Mouse (Mus musculus) intestine, embryonic 16.5 days (tissue): ENCODE measurements around the gene Galnt12. TPM values are rescaled to one million over a fixed set of nuclear protein-coding genes. Genes with fewer than 3 reads are reported as not detected.

Experiments used
- ATAC-seq: fragments of 200-750 bp; cut with Nextera tagmentation; 2 replicates; pipeline ENCODE4 v1.8.0; 2017; ENCODE audit warnings: moderate TSS enrichment, moderate library complexity
- H3K27ac ChIP-seq: fragments of 300-500 bp; sonication (generic); 2 replicates; pipeline ENCODE4 v1.5.1; 2014; ENCODE audit warnings: mild to moderate bottlenecking, low read length
- H3K27me3 ChIP-seq: fragments of 300-500 bp; sonication (generic); replicated peaks from 2 replicates; pipeline ENCODE4 v1.6.1; 2014; ENCODE audit warnings: low read length, control low read depth, mixed read lengths; ENCODE audit not compliant: control insufficient read depth, insufficient read depth
- H3K36me3 ChIP-seq: fragments of 300-500 bp; sonication (generic); 2 replicates; pipeline ENCODE4 v1.6.1; 2014; ENCODE audit warnings: low read length, control low read depth; ENCODE audit not compliant: control insufficient read depth, insufficient read depth
- H3K4me1 ChIP-seq: fragments of 300-500 bp; sonication (generic); 2 replicates; pipeline ENCODE4 v1.6.1; 2014; ENCODE audit warnings: low read length, control low read depth, mixed read lengths; ENCODE audit not compliant: control insufficient read depth, insufficient read depth
- H3K4me2 ChIP-seq: fragments of 300-500 bp; sonication (generic); 2 replicates; pipeline ENCODE4 v1.6.1; 2014; ENCODE audit warnings: low read depth, low read length, control low read depth
- H3K4me3 ChIP-seq: fragments of 300-500 bp; sonication (generic); 2 replicates; pipeline ENCODE4 v1.5.1; 2014; ENCODE audit warnings: mild to moderate bottlenecking, low read length
- H3K9ac ChIP-seq: fragments of 300-500 bp; sonication (generic); 2 replicates; pipeline ENCODE4 v1.6.1; 2014; ENCODE audit warnings: low read depth, low read length
- H3K9me3 ChIP-seq: fragments of 300-500 bp; sonication (generic); 2 replicates; pipeline ENCODE4 v1.6.1; 2016; ENCODE audit warnings: low read length, control low read depth; ENCODE audit not compliant: control insufficient read depth
- WGBS: fragments of 180-500 bp; shearing (Covaris S2); extraction: QIAGEN DNeasy Blood & Tissue Kit; methylation state at CpG from one replicate; pipeline ENCODE4 v1.1.7; 2014; 5-methylcytosine and 5-hydroxymethylcytosine counted together
- polyA plus RNA-seq: library from polyadenylated mRNA; unstranded; fragments of >200 nt; fragmentation: Nextera tagmentation; extraction: Ambion mirVana; gene quantifications from 2 replicates; pipeline ENCODE4 v1.2.1, GENCODE M21; 2015

Gene Galnt12
- polyA plus RNA-seq, 1 experiment from 2014 or later = 21.0 TPM

GRCm38 (mm10) chr4:47055570-47056080, 36.1 kb upstream of the Galnt12 start:
- no peak for ATAC-seq
- Histone ChIP-seq H3K4me3 (no peak overlapping the region), H3K27ac (no peak overlapping the region), H3K4me1 (peaks cover 20% of the 10 kb centered on the region), H3K36me3 (no peaks in the 10 kb centered on the region), H3K27me3 (0 out of 2 replicates have a peak, but pooled peaks cover 2% of the 10 kb centered on the region), H3K4me2 (no peak overlapping the region), H3K9ac (no peak overlapping the region), H3K9me3 (peaks cover 2% of the 10 kb centered on the region; the same call in 1 of the 2 replicates)
- 95% methylated on average over 6 of the region's 6 CpGs for WGBS

- peaks cover 11% of the 10 kb centered on the region for H3K4me1 ChIP-seq
Measured at GRCm38 (mm10) chr4:47056791-47057509, 34.8 kb upstream of the Galnt12 start, which contains the start of gene Anks6. Gene Anks6, minus strand, starts transcription at chr4:47057427.

GRCm38 (mm10) chr4:47057510-47058325, 34.0 kb upstream of the Galnt12 start:
- Histone ChIP-seq H3K27me3 (0 out of 2 replicates have a peak, but pooled peaks cover 2% of the 10 kb centered on the region), H3K4me3 (peak overlapping the region; percentile 75), H3K4me1 (peaks cover 8% of the 10 kb centered on the region), H3K36me3 (no peaks in the 10 kb centered on the region), H3K27ac (peak overlapping the region; percentile 57), H3K9me3 (peaks cover 2% of the 10 kb centered on the region; the same call in 1 of the 2 replicates), H3K4me2 (peak overlapping the region; percentile 85), H3K9ac (peak overlapping the region; percentile 80; the same call in 1 of the 2 replicates)
- 23% methylated on average over 25 of the region's 25 CpGs for WGBS
- ATAC-seq = peak; percentile 69

More at GRCm38 (mm10) chr4:47056791-47057509, 34.8 kb upstream of the Galnt12 start, which contains the start of gene Anks6:
- Histone ChIP-seq H3K36me3 (no peaks in the 10 kb centered on the region), H3K9me3 (peaks cover 2% of the 10 kb centered on the region; the same call in 1 of the 2 replicates), H3K4me2 (peak within 1 kb of the TSS; percentile 85), H3K9ac (peak within 1 kb of the TSS; percentile 80), H3K27me3 (0 out of 2 replicates have a peak, but pooled peaks cover 2% of the 10 kb centered on the region), H3K4me3 (peak within 1 kb of the TSS; percentile 75), H3K27ac (peak within 1 kb of the TSS; percentile 57)
- WGBS = under 1% methylated on average over 81 of the region's 86 CpGs
- ATAC-seq = peak; percentile 87

- no peak overlapping the region for H3K4me2 ChIP-seq
- 15% methylated on average over 1 of the region's 1 CpGs for WGBS
- H3K9ac ChIP-seq = no peak overlapping the region
- no peaks in the 10 kb centered on the region for H3K36me3 ChIP-seq
- peaks cover 8% of the 10 kb centered on the region for H3K4me1 ChIP-seq
- H3K9me3 ChIP-seq = no peaks in the 10 kb centered on the region
- no peak overlapping the region for H3K4me3 ChIP-seq
- no peaks in the 10 kb centered on the region for H3K27me3 ChIP-seq
- 0 out of 2 replicates have a peak, but pooled peaks have one; percentile 17 for ATAC-seq
- no peak overlapping the region for H3K27ac ChIP-seq
Measured at GRCm38 (mm10) chr4:47060900-47061299, 30.8 kb upstream of the Galnt12 start.

- Histone ChIP-seq H3K4me1 (0 out of 2 replicates have a peak, but pooled peaks cover 3% of the 10 kb centered on the region), H3K9ac (no peak overlapping the region), H3K9me3 (no peaks in the 10 kb centered on the region), H3K36me3 (no peaks in the 10 kb centered on the region), H3K27me3 (no peaks in the 10 kb centered on the region), H3K27ac (no peak overlapping the region), H3K4me2 (no peak overlapping the region), H3K4me3 (no peak overlapping the region)
- peak; percentile 53 for ATAC-seq
- WGBS = 33% methylated on average over 2 of the region's 2 CpGs
Measured at GRCm38 (mm10) chr4:47075054-47075453, 16.7 kb upstream of the Galnt12 start.

GRCm38 (mm10) chr4:47079997-47080646, 11.6 kb upstream of the Galnt12 start:
- no peaks in the 10 kb centered on the region for H3K9me3 ChIP-seq
- no peaks in the 10 kb centered on the region for H3K36me3 ChIP-seq
- H3K4me1 ChIP-seq = 0 out of 2 replicates have a peak, but pooled peaks cover 3% of the 10 kb centered on the region
- H3K9ac ChIP-seq = no peak overlapping the region
- H3K27ac ChIP-seq = no peak overlapping the region; the same call in 1 of the 2 replicates
- H3K27me3 ChIP-seq = no peaks in the 10 kb centered on the region
- H3K4me3 ChIP-seq = no peak overlapping the region
- H3K4me2 ChIP-seq = no peak overlapping the region
- ATAC-seq = no peak
- WGBS = 87% methylated on average over 17 of the region's 17 CpGs

GRCm38 (mm10) chr4:47080647-47081010, 11.1 kb upstream of the Galnt12 start:
- WGBS = 89% methylated on average over 4 of the region's 4 CpGs
- no peak overlapping the region for H3K4me2 ChIP-seq

GRCm38 (mm10) chr4:47083824-47084223, 7.9 kb upstream of the Galnt12 start:
- ATAC-seq = no peak
- Histone ChIP-seq H3K27ac (no peak overlapping the region), H3K4me2 (no peak overlapping the region), H3K4me3 (no peak overlapping the region), H3K9me3 (no peaks in the 10 kb centered on the region), H3K4me1 (no peaks in the 10 kb centered on the region), H3K36me3 (no peaks in the 10 kb centered on the region), H3K9ac (no peak overlapping the region), H3K27me3 (no peaks in the 10 kb centered on the region)
- WGBS = 88% methylated on average over 7 of the region's 7 CpGs

More at GRCm38 (mm10) chr4:47080647-47081010, 11.1 kb upstream of the Galnt12 start:
- Histone ChIP-seq H3K4me1 (0 out of 2 replicates have a peak, but pooled peaks cover under 1% of the 10 kb centered on the region), H3K4me3 (no peak overlapping the region), H3K36me3 (no peaks in the 10 kb centered on the region), H3K9me3 (no peaks in the 10 kb centered on the region), H3K27ac (no peak overlapping the region), H3K27me3 (no peaks in the 10 kb centered on the region), H3K9ac (no peak overlapping the region)
- no peak for ATAC-seq
